Mouse (Mus musculus): ENCODE measurements around the gene Hcn1.
"Not testable (repeated sequence)": the region's sequence is repeated elsewhere in the genome, so short reads cannot be mapped to it uniquely, and the experiment has no call there.

Gene Hcn1

GRCm38 (mm10) chr13:117880471-117881225 lies 278.5 kb downstream of the Hcn1 start:
- DNase-seq, result no peak

GRCm38 (mm10) chr13:117892076-117892475 lies 290.0 kb downstream of the Hcn1 start:
- DNase-seq, result no peak

GRCm38 (mm10) chr13:117898052-117898451 lies 295.9 kb downstream of the Hcn1 start:
- no peak for DNase-seq

GRCm38 (mm10) chr13:117907801-117908200 lies 305.7 kb downstream of the Hcn1 start:
- DNase-seq, result no peak

- DNase-seq, result no peak
Measured at GRCm38 (mm10) chr13:117929734-117930133, 327.6 kb downstream of the Hcn1 start.

- DNase-seq, result no peak
Measured at GRCm38 (mm10) chr13:117931746-117932145, 329.6 kb downstream of the Hcn1 start.

GRCm38 (mm10) chr13:117938761-117939160 lies 336.6 kb downstream of the Hcn1 start:
- DNase-seq, result no peak

- DNase-seq, result no peak
Measured at GRCm38 (mm10) chr13:117940536-117941280, 338.6 kb downstream of the Hcn1 start.

- no peak for DNase-seq
Measured at GRCm38 (mm10) chr13:117946843-117947242, 344.7 kb downstream of the Hcn1 start.

GRCm38 (mm10) chr13:117947704-117948376 lies 345.7 kb downstream of the Hcn1 start:
- DNase-seq, result no peak

- DNase-seq, result peak in 1 of 2 experiments; percentile 31
Measured at GRCm38 (mm10) chr13:117958496-117959421, 356.6 kb downstream of the Hcn1 start.

GRCm38 (mm10) chr13:117964620-117965019 lies 362.5 kb downstream of the Hcn1 start:
- DNase-seq, result no peak

GRCm38 (mm10) chr13:117975382-117975781 lies 373.3 kb downstream of the Hcn1 start:
- DNase-seq, result no peak

GRCm38 (mm10) chr13:117975823-117976222 lies 373.7 kb downstream of the Hcn1 start:
- peak in 1 of 2 experiments; percentile 26 for DNase-seq

- no peak for DNase-seq
Measured at GRCm38 (mm10) chr13:117984339-117984738, 382.2 kb downstream of the Hcn1 start.

GRCm38 (mm10) chr13:117999767-118000488 lies 397.8 kb downstream of the Hcn1 start:
- no peak for DNase-seq

GRCm38 (mm10) chr13:118000538-118000937 lies 398.4 kb downstream of the Hcn1 start:
- DNase-seq, result no peak

- no peak for DNase-seq
Measured at GRCm38 (mm10) chr13:118021176-118021575, 419.1 kb downstream of the Hcn1 start.

- DNase-seq, result not testable (repeated sequence)
Measured at GRCm38 (mm10) chr13:118022891-118023290, 420.8 kb downstream of the Hcn1 start.

GRCm38 (mm10) chr13:118023381-118023780 lies 421.3 kb downstream of the Hcn1 start:
- DNase-seq, result no peak

GRCm38 (mm10) chr13:118026510-118026909 lies 424.4 kb downstream of the Hcn1 start:
- no peak for DNase-seq

- DNase-seq, result no peak
Measured at GRCm38 (mm10) chr13:118027868-118028267, 425.7 kb downstream of the Hcn1 start.
